In genomic region chr8:50292158-50292557, GRCm38 (mm10) we compare ENCODE assay signal across 8 mouse cellular contexts.
A peak's percentile ranks its signal among the peaks of the same experiment; 100 is the strongest.
DNase-seq lines count a peak whose midpoint lies in the region; ATAC-seq lines count a peak whose summit lies in the region.

No protein-coding gene starts in this region.

- DNase-seq in cerebellum, adult 11 months = peak; percentile 17
- peak; percentile 42 for DNase-seq in ovary, postnatal 14 days (ENCODE audit: low spot score)
- DNase-seq in ovary, postnatal 10 days (ENCODE audit: low spot score) = no peak
- DNase-seq in cerebellum, postnatal 36 days = peak; percentile 60 to 61
- DNase-seq in kidney, adult 9 months = peak; percentile 32
- DNase-seq in lung, postnatal 14 days = peak; percentile 46
- DNase-seq in telencephalon, adult 2 months (ENCODE audit: low read depth, low spot score) = peak; percentile 32

- ATAC-seq in cerebellum, adult (ENCODE audit: insufficient number of reproducible peaks, low FRiP score, low TSS enrichment) = no peak
